Mouse (Mus musculus) neural tube, embryonic 14.5 days (tissue): ENCODE measurements around the gene Eps15l1. TPM values are rescaled to one million over a fixed set of nuclear protein-coding genes. Genes with fewer than 3 reads are reported as not detected.

Source experiments
- ATAC-seq: fragments of 200-750 bp; cut with Nextera tagmentation; 2 replicates; pipeline ENCODE4 v1.8.0; 2017; ENCODE audit warnings: low read depth, mild to moderate bottlenecking, moderate TSS enrichment, moderate library complexity
- H3K27ac ChIP-seq: fragments of 300-500 bp; sonication (generic); 2 replicates; pipeline ENCODE4 v1.5.1; 2014; ENCODE audit warnings: low read depth, mild to moderate bottlenecking, control low read depth, low read length, moderate library complexity, mixed read lengths
- H3K27me3 ChIP-seq: fragments of 300-500 bp; sonication (generic); 2 replicates; pipeline ENCODE4 v1.6.1; 2014; ENCODE audit warnings: low read length; ENCODE audit not compliant: control insufficient read depth, insufficient read depth
- H3K36me3 ChIP-seq: fragments of 300-500 bp; sonication (generic); 2 replicates; pipeline ENCODE4 v1.6.1; 2014; ENCODE audit warnings: low read length, mixed read lengths; ENCODE audit not compliant: control insufficient read depth, insufficient read depth
- H3K4me1 ChIP-seq: fragments of 300-500 bp; sonication (generic); 2 replicates; pipeline ENCODE4 v1.6.1; 2014; ENCODE audit warnings: low read length; ENCODE audit not compliant: control insufficient read depth, insufficient read depth
- H3K4me2 ChIP-seq: fragments of 300-500 bp; sonication (generic); 2 replicates; pipeline ENCODE4 v1.6.1; 2014; ENCODE audit warnings: mild to moderate bottlenecking, low read depth, low read length, control low read depth
- H3K4me3 ChIP-seq: fragments of 300-500 bp; sonication (generic); 2 replicates; pipeline ENCODE4 v1.5.1; 2014; ENCODE audit warnings: low read depth, low read length, control low read depth, mixed read lengths
- H3K9ac ChIP-seq: fragments of 300-500 bp; sonication (generic); replicated peaks from 2 replicates; pipeline ENCODE4 v1.6.1; 2014; ENCODE audit warnings: low read depth, mild to moderate bottlenecking, control low read depth, low read length, mixed read lengths
- H3K9me3 ChIP-seq: fragments of 300-500 bp; sonication (generic); 2 replicates; pipeline ENCODE4 v1.6.1; 2016; ENCODE audit warnings: low read length; ENCODE audit not compliant: control insufficient read depth
- WGBS: fragments of 180-500 bp; shearing (Covaris S2); extraction: QIAGEN DNeasy Blood & Tissue Kit; methylation state at CpG from one replicate; pipeline ENCODE4 v1.1.7; 2014; 5-methylcytosine and 5-hydroxymethylcytosine counted together
- polyA plus RNA-seq: library from polyadenylated mRNA; unstranded; fragments of >200 nt; fragmentation: Nextera tagmentation; extraction: Ambion mirVana; gene quantifications from 2 replicates; pipeline ENCODE4 v1.2.1, GENCODE M21; 2014

The Eps15l1 gene
- polyA plus RNA-seq, 1 experiment from 2014 or later: 63.3 TPM

- no peaks in the 10 kb centered on the region for H3K9me3 ChIP-seq
- peaks cover 24% of the 10 kb centered on the region for H3K4me1 ChIP-seq
- H3K9ac ChIP-seq: peak overlapping the region; percentile 82
- H3K4me3 ChIP-seq: peak overlapping the region; percentile 72
- ATAC-seq: peak; percentile 75
- H3K36me3 ChIP-seq: no peaks in the 10 kb centered on the region
- 2% methylated on average over 72 of the region's 73 CpGs for WGBS
- no peaks in the 10 kb centered on the region for H3K27me3 ChIP-seq
- peak overlapping the region; percentile 58 for H3K4me2 ChIP-seq
- peak overlapping the region; percentile 75 for H3K27ac ChIP-seq
Measured at GRCm38 (mm10) chr8:72420571-72421361, 494 bp downstream of the Eps15l1 start.

GRCm38 (mm10) chr8:72418073-72418472 lies 3.2 kb downstream of the Eps15l1 start:
- no peak overlapping the region for H3K4me2 ChIP-seq
- H3K36me3 ChIP-seq: no peaks in the 10 kb centered on the region
- H3K4me3 ChIP-seq: no peak overlapping the region
- 96% methylated on average over 4 of the region's 4 CpGs for WGBS
- peaks cover 24% of the 10 kb centered on the region for H3K4me1 ChIP-seq
- no peaks in the 10 kb centered on the region for H3K27me3 ChIP-seq
- H3K9ac ChIP-seq: no peak overlapping the region
- H3K9me3 ChIP-seq: no peaks in the 10 kb centered on the region
- no peak overlapping the region for H3K27ac ChIP-seq
- no peak for ATAC-seq

- Histone ChIP-seq H3K27me3 (no peaks in the 10 kb centered on the region), H3K4me1 (peaks cover 26% of the 10 kb centered on the region), H3K4me3 (no peak overlapping the region), H3K4me2 (no peak overlapping the region), H3K9me3 (no peaks in the 10 kb centered on the region), H3K9ac (no peak overlapping the region), H3K36me3 (no peaks in the 10 kb centered on the region), H3K27ac (no peak overlapping the region)
- WGBS: 87% methylated on average over 2 of the region's 2 CpGs
- ATAC-seq: no peak
Measured at GRCm38 (mm10) chr8:72415252-72415651, 6.0 kb downstream of the Eps15l1 start.

GRCm38 (mm10) chr8:72413839-72414238 lies 7.4 kb downstream of the Eps15l1 start:
- no peak for ATAC-seq
- Histone ChIP-seq H3K4me1 (peaks cover 12% of the 10 kb centered on the region), H3K4me3 (no peak overlapping the region), H3K27ac (no peak overlapping the region), H3K36me3 (no peaks in the 10 kb centered on the region), H3K9ac (no peak overlapping the region), H3K9me3 (no peaks in the 10 kb centered on the region), H3K4me2 (no peak overlapping the region), H3K27me3 (no peaks in the 10 kb centered on the region)
- WGBS: 95% methylated on average over 7 of the region's 7 CpGs

- Histone ChIP-seq H3K9ac (no peak overlapping the region), H3K36me3 (no peaks in the 10 kb centered on the region), H3K4me1 (0 out of 2 replicates have a peak, but pooled peaks cover 4% of the 10 kb centered on the region), H3K27ac (no peak overlapping the region), H3K9me3 (no peaks in the 10 kb centered on the region), H3K4me2 (no peak overlapping the region), H3K4me3 (no peak overlapping the region), H3K27me3 (no peaks in the 10 kb centered on the region)
- WGBS: 49% methylated on average over 3 of the region's 3 CpGs
- ATAC-seq: peak; percentile 28; the same call in 1 of the 2 replicates
Measured at GRCm38 (mm10) chr8:72409443-72409842, 11.8 kb downstream of the Eps15l1 start.

GRCm38 (mm10) chr8:72407878-72408277 lies 13.4 kb downstream of the Eps15l1 start:
- 91% methylated on average over 1 of the region's 1 CpGs for WGBS
- Histone ChIP-seq H3K27me3 (no peaks in the 10 kb centered on the region), H3K27ac (no peak overlapping the region), H3K9me3 (no peaks in the 10 kb centered on the region), H3K36me3 (no peaks in the 10 kb centered on the region), H3K4me3 (no peak overlapping the region), H3K4me2 (no peak overlapping the region), H3K9ac (no peak overlapping the region), H3K4me1 (0 out of 2 replicates have a peak, but pooled peaks cover 4% of the 10 kb centered on the region)
- ATAC-seq: no peak

- WGBS: 93% methylated on average over 3 of the region's 3 CpGs
Measured at GRCm38 (mm10) chr8:72402981-72403380, 18.3 kb downstream of the Eps15l1 start.

GRCm38 (mm10) chr8:72401381-72401780 lies 19.9 kb downstream of the Eps15l1 start:
- no peaks in the 10 kb centered on the region for H3K4me1 ChIP-seq
- H3K9ac ChIP-seq: no peak overlapping the region
- H3K36me3 ChIP-seq: peaks cover 10% of the 10 kb centered on the region
- no peak for ATAC-seq
- H3K4me3 ChIP-seq: no peak overlapping the region
- H3K9me3 ChIP-seq: no peaks in the 10 kb centered on the region
- WGBS: 91% methylated on average over 1 of the region's 1 CpGs
- no peaks in the 10 kb centered on the region for H3K27me3 ChIP-seq
- no peak overlapping the region for H3K27ac ChIP-seq
- no peak overlapping the region for H3K4me2 ChIP-seq

More at GRCm38 (mm10) chr8:72402981-72403380, 18.3 kb downstream of the Eps15l1 start:
- Histone ChIP-seq H3K4me3 (no peak overlapping the region), H3K9me3 (no peaks in the 10 kb centered on the region), H3K27me3 (no peaks in the 10 kb centered on the region), H3K36me3 (no peaks in the 10 kb centered on the region), H3K9ac (no peak overlapping the region), H3K4me1 (no peaks in the 10 kb centered on the region), H3K4me2 (no peak overlapping the region), H3K27ac (no peak overlapping the region)
- ATAC-seq: no peak

GRCm38 (mm10) chr8:72385737-72386136 lies 35.5 kb downstream of the Eps15l1 start:
- H3K27me3 ChIP-seq: no peaks in the 10 kb centered on the region
- no peak overlapping the region for H3K4me3 ChIP-seq
- WGBS: 96% methylated on average over 2 of the region's 2 CpGs
- no peak overlapping the region for H3K27ac ChIP-seq
- no peak overlapping the region for H3K9ac ChIP-seq
- H3K4me2 ChIP-seq: no peak overlapping the region
- H3K4me1 ChIP-seq: no peaks in the 10 kb centered on the region
- H3K9me3 ChIP-seq: no peaks in the 10 kb centered on the region
- ATAC-seq: no peak
- peaks cover 87% of the 10 kb centered on the region for H3K36me3 ChIP-seq
